Mouse (Mus musculus) heart, adult 2 months (tissue): ENCODE measurements around the gene Dnmt3b.

Experiments
- CTCF ChIP-seq: fragments of 200-600 bp; IDR thresholded peaks from 2 replicates; pipeline ENCODE4 v1.8.1; 2022; ENCODE audit warnings: antibody characterized with exemption, mild to moderate bottlenecking, moderate library complexity
- EP300 ChIP-seq: fragments of 200-500 bp; IDR thresholded peaks from 2 replicates; pipeline ENCODE4 v1.6.1; 2011; ENCODE audit warnings: low read depth, low read length, control low read depth; ENCODE audit not compliant: insufficient read depth
- POLR2A ChIP-seq: fragments of 200-500 bp; IDR thresholded peaks from 2 replicates; pipeline ENCODE4 v1.6.1; 2011; ENCODE audit warnings: mild to moderate bottlenecking, low read depth, low read length, control low read depth; ENCODE audit not compliant: insufficient read depth

GRCm38 (mm10) chr2:153670111-153670510, 20.9 kb downstream of the Dnmt3b start:
- TF ChIP-seq EP300 = no peak
- TF ChIP-seq POLR2A = no peak
- TF ChIP-seq CTCF = no peak
